17 mouse cellular contexts compared by ENCODE assay signal in the genomic region with DNA sequence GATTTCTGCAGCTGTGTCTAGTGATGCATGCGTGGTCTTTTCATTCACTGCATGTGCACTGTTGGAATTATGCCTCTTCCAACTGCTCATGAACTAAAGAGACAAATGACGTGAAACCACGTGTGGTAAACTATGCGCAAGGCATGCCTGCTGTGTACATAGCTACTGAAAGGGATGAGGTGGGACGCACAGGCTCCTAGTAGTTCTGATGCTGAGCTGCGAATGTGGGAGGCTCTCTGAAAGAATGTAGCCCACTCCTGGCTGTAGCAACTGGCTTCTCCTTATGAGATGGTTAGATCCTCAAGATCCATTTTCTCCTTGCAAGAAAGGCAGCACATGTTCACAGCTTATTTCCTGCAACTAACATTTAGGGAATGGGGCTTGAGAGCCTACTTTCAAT. TPM values are rescaled to one million over a fixed set of nuclear protein-coding genes. Genes with fewer than 3 reads are reported as not detected.
"Had no signal": no experiment of that assay in that cellular context is flagged by ENCODE, and none has a peak within 500 bp of the region (broad histone marks: within the 10 kb centered on the region; RNA-seq: fewer than 3 reads in every experiment).

No protein-coding gene starts in this region.

- DNase-seq: liver, postnatal 0 days; lung, adult 2 months; lung, postnatal 14 days; lung, postnatal 36 days; right cerebral cortex, postnatal 14 days; thymus, adult 2 months; thymus, postnatal 36 days had no signal

- H3K27ac ChIP-seq: lung, embryonic 15.5 days; macrophage; midbrain, embryonic 12.5 days; midbrain, embryonic 15.5 days; neural tube, embryonic 12.5 days; stomach, embryonic 15.5 days; stomach, postnatal 0 days had no signal

- H3K27me3 ChIP-seq: lung, embryonic 15.5 days; megakaryocyte, embryonic 14.5 days; midbrain, embryonic 15.5 days; neural tube, embryonic 12.5 days; stomach, embryonic 15.5 days had no signal

- H3K9ac ChIP-seq: liver, postnatal 0 days; lung, embryonic 15.5 days; midbrain, embryonic 12.5 days; midbrain, embryonic 15.5 days; neural tube, embryonic 12.5 days; stomach, embryonic 15.5 days had no signal

- H3K4me2 ChIP-seq: lung, embryonic 15.5 days; midbrain, embryonic 12.5 days; midbrain, embryonic 15.5 days; neural tube, embryonic 12.5 days; stomach, embryonic 15.5 days had no signal

- H3K4me1 ChIP-seq: lung, embryonic 15.5 days; megakaryocyte, embryonic 14.5 days; neural tube, embryonic 12.5 days; stomach, embryonic 15.5 days had no signal

- H3K36me3 ChIP-seq: lung, embryonic 15.5 days; midbrain, embryonic 12.5 days; midbrain, embryonic 15.5 days; neural tube, embryonic 12.5 days; stomach, embryonic 15.5 days had no signal

- ATAC-seq: liver, postnatal 0 days; lung, postnatal 0 days; midbrain, embryonic 15.5 days had no signal

- H3K4me3 ChIP-seq: lung, embryonic 15.5 days; megakaryocyte, embryonic 14.5 days; midbrain, embryonic 12.5 days; midbrain, embryonic 15.5 days; neural tube, embryonic 12.5 days; stomach, embryonic 15.5 days had no signal

- H3K9me3 ChIP-seq: lung, embryonic 15.5 days; midbrain, embryonic 12.5 days; midbrain, embryonic 15.5 days; neural tube, embryonic 12.5 days; stomach, embryonic 15.5 days had no signal

RNA-seq across cellular contexts. Expression of gene Unc80, which starts 24.9 kb away (rescaled TPM):
- polyA plus RNA-seq: macrophage; spleen, adult 2 months had no signal
